Mouse (Mus musculus) embryo, embryonic 9.5 days (tissue): ENCODE measurements around the gene Oscar.
"Not testable (repeated sequence)": the region's sequence is repeated elsewhere in the genome, so short reads cannot be mapped to it uniquely, and the experiment has no call there.

ENCODE experiments used
- DNase-seq: peaks from one replicate; pipeline ENCODE4 v3.0.0-alpha.2; 2017; ENCODE audit errors: extremely low spot score

Gene Oscar

GRCm38 (mm10) chr7:3610437-3610836 is 5.5 kb downstream of the Oscar start:
- no peak for DNase-seq

- DNase-seq: no peak
These were observed 6.9 kb downstream of the Oscar start for GRCm38 (mm10) chr7:3609082-3609481.

GRCm38 (mm10) chr7:3608668-3609067 is 7.3 kb downstream of the Oscar start:
- DNase-seq: no peak

DNA sequence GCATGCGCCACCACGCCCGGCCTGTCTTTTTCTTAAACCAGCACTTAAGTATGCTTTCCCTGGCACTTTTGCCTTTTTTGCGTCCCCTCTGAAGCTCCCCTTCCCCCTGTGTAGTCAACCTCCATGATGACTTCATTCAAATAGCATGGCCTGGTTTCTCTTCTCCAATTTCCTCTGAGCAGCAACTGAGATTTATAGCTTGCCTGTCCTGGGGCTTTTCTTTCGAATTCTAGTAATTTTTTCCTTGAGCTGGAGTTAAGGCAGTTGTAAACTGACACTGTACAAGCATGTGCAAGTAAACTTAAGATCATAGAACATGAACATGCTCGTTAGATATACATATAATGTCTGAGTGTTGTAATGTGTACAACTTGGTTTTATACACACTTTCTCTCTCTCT is 8.6 kb downstream of the Oscar start:
- DNase-seq: no peak

- DNase-seq: no peak
These were observed 9.2 kb downstream of the Oscar start for GRCm38 (mm10) chr7:3606798-3607197.

- DNase-seq: peak; percentile 58
These were observed 14.8 kb downstream of the Oscar start for GRCm38 (mm10) chr7:3601119-3601518.

GRCm38 (mm10) chr7:3597755-3598154 is 18.2 kb downstream of the Oscar start:
- DNase-seq: not testable (repeated sequence)

GRCm38 (mm10) chr7:3595146-3595545 is 20.8 kb downstream of the Oscar start:
- DNase-seq: peak; percentile 8

DNA sequence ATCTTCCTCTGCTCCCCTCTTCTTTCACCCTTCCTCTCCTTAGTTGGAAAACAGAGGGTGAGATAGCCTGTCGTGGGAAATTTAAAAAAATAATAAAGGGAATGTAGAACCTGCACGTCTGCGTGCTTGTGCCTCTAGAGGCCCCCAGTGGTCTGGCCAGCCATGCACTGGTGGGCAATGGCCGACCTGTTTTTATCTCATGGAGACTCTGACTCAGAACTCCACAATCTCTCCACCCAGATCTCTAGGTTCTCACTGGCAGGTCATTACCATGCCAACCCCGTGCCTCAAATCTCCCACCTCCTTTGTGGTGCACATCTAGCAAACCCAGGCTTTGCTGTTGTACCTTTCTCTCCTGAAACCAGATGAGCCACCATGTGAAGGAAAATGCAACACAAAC is 21.3 kb downstream of the Oscar start:
- no peak for DNase-seq

DNA sequence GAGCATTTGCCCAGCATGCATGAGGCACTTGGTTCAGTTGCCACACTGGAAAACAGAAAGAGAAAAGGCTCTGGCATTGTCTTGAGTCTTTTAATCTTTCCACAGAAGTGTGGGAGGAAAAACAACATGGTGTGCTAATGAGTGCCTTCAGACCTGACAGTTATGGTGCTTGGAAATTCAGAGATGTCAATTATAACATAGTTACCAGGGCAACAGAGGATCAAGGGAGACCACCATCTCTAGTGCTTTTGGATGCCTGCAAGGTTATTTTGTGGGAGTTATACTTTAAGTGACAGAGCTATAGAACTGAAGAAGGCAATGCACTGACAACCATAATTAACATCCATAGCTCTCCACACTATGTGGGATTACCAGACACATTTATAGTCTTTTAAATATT is 22.1 kb downstream of the Oscar start:
- DNase-seq: no peak

DNA sequence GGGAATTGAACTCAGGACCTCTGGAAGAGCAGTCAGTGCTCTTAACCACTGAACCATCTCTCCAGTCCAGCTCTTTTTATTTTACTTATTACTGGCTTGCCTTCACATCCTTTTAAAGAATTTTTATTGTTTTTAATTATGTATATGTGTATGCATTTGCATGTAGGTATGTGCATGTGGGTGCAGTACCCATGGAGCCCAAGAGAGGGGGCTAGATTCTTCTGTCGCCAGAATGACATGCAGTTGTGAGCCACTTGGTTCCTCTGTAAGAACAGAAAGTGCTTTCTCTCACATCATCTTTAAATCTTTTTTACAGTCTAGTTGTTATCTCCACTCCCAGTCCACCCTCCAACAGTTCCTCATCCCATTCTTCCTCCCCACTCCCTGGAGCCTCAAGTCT is 24.4 kb downstream of the Oscar start:
- DNase-seq: no peak

DNA sequence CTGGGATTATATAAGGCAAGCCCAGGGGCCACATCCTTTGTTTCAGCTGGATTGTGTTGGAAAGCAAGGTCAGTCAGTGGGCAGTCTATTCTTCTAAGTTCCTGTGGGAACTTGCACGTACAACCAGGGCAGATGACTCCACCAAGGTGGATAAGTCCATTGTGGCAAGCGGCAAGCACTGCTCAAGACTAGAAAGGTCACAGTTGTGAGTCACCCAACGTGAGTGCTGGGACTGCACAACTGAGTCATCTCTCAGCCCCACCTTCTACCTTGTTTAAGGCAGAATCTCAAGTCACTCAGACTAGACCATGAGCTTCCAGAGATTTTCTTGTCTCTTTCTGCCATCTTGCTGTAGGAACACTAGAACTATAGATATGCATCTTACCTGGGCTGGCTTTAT is 25.4 kb downstream of the Oscar start:
- DNase-seq: no peak

DNA sequence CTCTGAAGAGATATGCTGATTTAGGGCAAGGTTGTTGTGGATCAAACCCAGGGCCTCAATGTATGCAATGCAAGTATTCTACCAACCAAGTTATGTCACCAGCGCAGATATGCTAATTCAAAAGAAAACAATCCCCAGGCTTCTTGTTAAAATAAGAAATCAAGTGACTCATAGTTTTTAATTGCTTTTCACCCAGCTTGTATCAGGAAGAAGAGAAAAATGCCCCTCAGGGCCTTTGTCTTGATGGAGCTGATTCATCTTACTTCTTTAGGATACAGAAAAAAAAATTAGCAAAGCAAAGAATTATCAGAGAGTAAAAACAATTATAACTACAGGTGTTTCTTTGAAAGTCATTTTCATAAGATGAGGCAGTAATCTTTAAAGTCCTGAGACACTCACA is 28.7 kb downstream of the Oscar start:
- DNase-seq: no peak

DNA sequence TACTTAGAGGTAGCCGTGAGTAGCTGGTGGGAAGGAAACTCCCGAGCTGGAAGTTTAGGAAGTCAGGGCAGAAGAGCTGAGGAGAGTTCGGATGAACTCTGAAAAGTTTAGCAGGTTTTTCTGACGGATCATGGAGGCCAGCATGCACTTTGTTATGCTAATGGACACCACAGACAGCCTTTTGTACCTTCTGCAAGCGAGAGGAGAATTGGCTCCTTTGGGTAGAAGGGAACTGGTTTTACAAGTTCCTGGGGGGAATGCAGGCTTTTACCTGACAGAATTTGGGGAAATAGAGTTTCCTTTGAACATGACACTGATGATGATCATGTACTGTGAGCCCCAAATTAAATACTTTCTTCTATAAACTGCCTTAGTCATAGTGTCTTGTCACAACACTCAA is 29.7 kb downstream of the Oscar start:
- peak; percentile 12 for DNase-seq

- DNase-seq: no peak
These were observed 30.2 kb downstream of the Oscar start for GRCm38 (mm10) chr7:3585763-3586162.

GRCm38 (mm10) chr7:3580029-3580428 is 35.9 kb downstream of the Oscar start:
- no peak for DNase-seq

- no peak for DNase-seq
These were observed 36.9 kb downstream of the Oscar start for GRCm38 (mm10) chr7:3578952-3579546.

DNA sequence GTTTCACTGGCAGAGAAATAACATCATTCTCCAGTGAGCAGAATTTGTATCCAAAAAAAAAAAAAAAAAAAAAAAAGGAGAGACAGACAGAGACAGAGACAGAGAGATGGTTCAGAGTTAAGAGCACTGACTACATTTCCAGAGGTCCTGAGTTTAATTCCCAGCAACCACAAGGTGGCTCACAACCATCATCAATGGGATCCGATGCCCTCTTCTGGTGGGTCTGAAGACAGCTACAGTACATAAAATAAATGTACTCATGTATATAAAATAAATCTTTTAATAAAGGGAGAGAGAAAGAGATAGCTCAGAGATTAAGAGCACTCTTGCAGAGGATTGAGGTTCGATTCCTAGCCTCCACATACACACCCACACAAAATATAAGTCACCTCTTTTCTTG is 37.8 kb downstream of the Oscar start:
- DNase-seq: no peak

- no peak for DNase-seq
These were observed 39.4 kb downstream of the Oscar start for GRCm38 (mm10) chr7:3576354-3577124.

GRCm38 (mm10) chr7:3574216-3574615 is 41.7 kb downstream of the Oscar start:
- no peak for DNase-seq

DNA sequence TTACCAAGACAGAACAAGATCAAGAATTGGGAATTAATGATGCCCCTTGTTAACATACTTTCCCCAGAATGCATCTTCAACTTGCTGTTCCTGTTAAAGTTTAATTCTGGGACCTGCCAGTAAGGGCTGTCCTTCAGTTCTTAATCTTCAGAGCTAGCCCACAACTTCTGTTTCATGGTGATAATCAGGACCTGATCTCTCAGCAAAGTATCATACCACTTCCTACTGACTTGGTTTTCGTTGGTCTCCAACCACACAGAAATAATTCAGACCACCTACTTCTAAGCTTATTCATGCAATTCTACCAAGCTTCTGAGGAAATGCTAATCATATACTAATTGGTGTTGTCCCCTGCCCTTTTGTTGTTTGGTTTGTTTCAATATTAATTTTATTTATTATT is 44.1 kb downstream of the Oscar start:
- no peak for DNase-seq

DNA sequence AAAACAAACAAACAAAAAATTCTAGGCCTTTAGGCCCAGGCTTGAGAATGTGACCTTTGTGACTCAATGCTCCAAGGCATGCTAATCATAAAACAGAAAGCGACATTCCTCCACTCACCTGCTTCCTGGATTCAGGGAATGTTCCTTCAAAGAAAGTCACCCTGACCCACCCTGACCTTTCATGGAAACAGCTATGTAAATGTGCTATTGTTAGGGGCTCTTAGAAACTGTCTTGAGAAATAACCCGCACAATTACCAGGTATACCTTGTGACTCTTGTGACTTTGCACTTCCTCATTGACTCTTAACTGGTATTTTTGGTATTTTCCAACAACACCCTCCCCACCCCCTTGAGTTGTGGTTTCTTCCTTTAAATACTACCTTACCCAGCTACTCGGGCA is 45.4 kb downstream of the Oscar start:
- not testable (repeated sequence) for DNase-seq

GRCm38 (mm10) chr7:3569725-3570124 is 46.2 kb downstream of the Oscar start:
- DNase-seq: no peak

DNA sequence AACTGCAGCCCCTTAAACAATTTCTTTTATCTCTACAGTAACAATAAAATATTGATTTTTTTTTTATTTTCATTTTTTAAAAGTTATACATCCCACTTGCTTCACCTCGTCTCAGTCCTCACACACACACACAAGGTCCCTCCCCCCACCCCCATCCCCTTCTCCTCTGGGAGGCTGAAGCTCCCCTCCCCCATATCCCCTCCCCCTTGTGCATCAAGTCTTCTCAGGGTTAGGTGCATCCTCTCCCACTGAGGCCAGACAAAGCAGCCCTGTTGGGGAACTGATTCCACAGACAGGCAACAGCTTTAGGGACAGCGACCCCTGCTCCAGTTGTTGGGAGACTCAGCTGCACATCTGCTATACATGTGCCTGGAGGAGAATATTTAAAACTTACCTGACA is 48.6 kb downstream of the Oscar start:
- DNase-seq: no peak
